Mouse (Mus musculus): ENCODE data around the gene Babam2. TPM values are rescaled to one million over a fixed set of nuclear protein-coding genes. Genes with fewer than 3 reads are reported as not detected.

The Babam2 gene
- polyA plus RNA-seq, 1 experiment from 2014 or later, result 22.1 TPM

GRCm38 (mm10) chr5:31940876-31941275 is 243.4 kb downstream of the Babam2 start:
- Histone ChIP-seq H3K27me3 (ENCODE audit: insufficient read depth, low read length) (no peaks in the 10 kb centered on the region), H3K27ac (ENCODE audit: low read depth) (no peak overlapping the region), H3K36me3 (replicated peaks; ENCODE audit: insufficient read depth, low read length) (no peaks in the 10 kb centered on the region), H3K4me1 (ENCODE audit: insufficient read depth) (no peaks in the 10 kb centered on the region), H3K4me3 (ENCODE audit: low read depth, low read length) (no peak overlapping the region), H3K4me2 (ENCODE audit: low read depth, low read length) (no peak overlapping the region), H3K9ac (replicated peaks) (no peak overlapping the region), H3K9me3 (ENCODE audit: low read length) (no peaks in the 10 kb centered on the region)
- DNase-seq (no peak), ATAC-seq (no peak)
- TF ChIP-seq EP300 (IDR thresholded peaks at IDR 0.05; ENCODE audit: low read depth), result no peak
- no peak for TF ChIP-seq CTCF (IDR thresholded peaks at IDR 0.05; ENCODE audit: low read depth)
- 81% methylated on average over 8 of the region's 8 CpGs for WGBS (ENCODE audit: insufficient replicate concordance)

GRCm38 (mm10) chr5:31947185-31947584 is 249.7 kb downstream of the Babam2 start:
- TF ChIP-seq EP300 (IDR thresholded peaks at IDR 0.05; ENCODE audit: low read depth) (no peak), CTCF (IDR thresholded peaks at IDR 0.05; ENCODE audit: low read depth) (no peak)
- Histone ChIP-seq H3K27ac (ENCODE audit: low read depth) (no peak overlapping the region), H3K9ac (replicated peaks) (no peak overlapping the region), H3K36me3 (replicated peaks; ENCODE audit: insufficient read depth, low read length) (no peaks in the 10 kb centered on the region), H3K4me1 (ENCODE audit: insufficient read depth) (no peaks in the 10 kb centered on the region), H3K9me3 (ENCODE audit: low read length) (no peaks in the 10 kb centered on the region), H3K4me2 (ENCODE audit: low read depth, low read length) (no peak overlapping the region), H3K27me3 (ENCODE audit: insufficient read depth, low read length) (no peaks in the 10 kb centered on the region), H3K4me3 (ENCODE audit: low read depth, low read length) (no peak overlapping the region)
- DNase-seq, result no peak
- ATAC-seq, result no peak
- WGBS (ENCODE audit: insufficient replicate concordance), result 81% methylated on average over 4 of the region's 4 CpGs

DNA sequence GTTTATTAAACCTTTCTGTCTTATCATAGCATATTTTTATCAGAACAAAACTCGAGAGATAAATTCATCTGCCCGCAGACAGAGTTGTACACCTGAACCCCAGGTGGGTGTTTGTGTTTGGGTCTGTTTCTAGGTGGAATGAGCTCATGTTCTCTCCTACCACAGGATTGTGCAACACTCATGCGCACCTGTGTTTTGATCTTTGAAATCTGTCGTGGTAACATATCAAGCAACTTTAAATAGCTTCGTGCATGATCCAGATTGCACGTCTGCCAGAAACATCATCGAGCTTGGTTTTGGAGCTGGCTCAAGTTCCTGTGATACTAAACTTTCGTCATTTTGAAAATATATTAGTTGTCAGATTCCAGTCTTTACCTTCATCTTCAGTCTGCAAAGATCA is 251.9 kb downstream of the Babam2 start:
- H3K27ac ChIP-seq (ENCODE audit: low read depth), result no peak overlapping the region
- H3K4me1 ChIP-seq (ENCODE audit: insufficient read depth), result no peaks in the 10 kb centered on the region
- no peaks in the 10 kb centered on the region for H3K9me3 ChIP-seq (ENCODE audit: low read length)
- no peak overlapping the region for H3K4me3 ChIP-seq (ENCODE audit: low read depth, low read length)
- no peak overlapping the region for H3K9ac ChIP-seq (replicated peaks)
- peak; percentile 23 for DNase-seq
- peak; percentile 70 for ATAC-seq
- no peak for TF ChIP-seq EP300 (IDR thresholded peaks at IDR 0.05; ENCODE audit: low read depth)
- no peak for TF ChIP-seq CTCF (IDR thresholded peaks at IDR 0.05; ENCODE audit: low read depth)
- H3K36me3 ChIP-seq (replicated peaks; ENCODE audit: insufficient read depth, low read length), result no peaks in the 10 kb centered on the region
- H3K27me3 ChIP-seq (ENCODE audit: insufficient read depth, low read length), result no peaks in the 10 kb centered on the region
- 67% methylated on average over 8 of the region's 8 CpGs for WGBS (ENCODE audit: insufficient replicate concordance)
- H3K4me2 ChIP-seq (ENCODE audit: low read depth, low read length), result no peak overlapping the region

GRCm38 (mm10) chr5:31950532-31950931 is 253.0 kb downstream of the Babam2 start:
- no peaks in the 10 kb centered on the region for H3K4me1 ChIP-seq (ENCODE audit: insufficient read depth)
- H3K9ac ChIP-seq (replicated peaks), result no peak overlapping the region
- no peaks in the 10 kb centered on the region for H3K36me3 ChIP-seq (replicated peaks; ENCODE audit: insufficient read depth, low read length)
- no peak for DNase-seq
- no peak overlapping the region for H3K27ac ChIP-seq (ENCODE audit: low read depth)
- no peaks in the 10 kb centered on the region for H3K27me3 ChIP-seq (ENCODE audit: insufficient read depth, low read length)
- H3K4me3 ChIP-seq (ENCODE audit: low read depth, low read length), result no peak overlapping the region
- no peak for ATAC-seq
- no peak overlapping the region for H3K4me2 ChIP-seq (ENCODE audit: low read depth, low read length)
- H3K9me3 ChIP-seq (ENCODE audit: low read length), result no peaks in the 10 kb centered on the region
- WGBS (ENCODE audit: insufficient replicate concordance), result 93% methylated on average over 4 of the region's 4 CpGs
- TF ChIP-seq EP300 (IDR thresholded peaks at IDR 0.05; ENCODE audit: low read depth), result no peak
- TF ChIP-seq CTCF (IDR thresholded peaks at IDR 0.05; ENCODE audit: low read depth), result no peak

GRCm38 (mm10) chr5:31955184-31955583 is 257.7 kb downstream of the Babam2 start:
- Histone ChIP-seq H3K27me3 (ENCODE audit: insufficient read depth, low read length) (no peaks in the 10 kb centered on the region), H3K9me3 (ENCODE audit: low read length) (no peaks in the 10 kb centered on the region), H3K4me2 (ENCODE audit: low read depth, low read length) (no peak overlapping the region), H3K4me3 (ENCODE audit: low read depth, low read length) (no peak overlapping the region), H3K36me3 (replicated peaks; ENCODE audit: insufficient read depth, low read length) (no peaks in the 10 kb centered on the region), H3K27ac (ENCODE audit: low read depth) (no peak overlapping the region), H3K4me1 (ENCODE audit: insufficient read depth) (no peaks in the 10 kb centered on the region), H3K9ac (replicated peaks) (no peak overlapping the region)
- no peak for DNase-seq
- 70% methylated on average over 3 of the region's 3 CpGs for WGBS (ENCODE audit: insufficient replicate concordance)
- no peak for ATAC-seq
- no peak for TF ChIP-seq EP300 (IDR thresholded peaks at IDR 0.05; ENCODE audit: low read depth)
- TF ChIP-seq CTCF (IDR thresholded peaks at IDR 0.05; ENCODE audit: low read depth), result no peak

GRCm38 (mm10) chr5:31956336-31956735 is 258.9 kb downstream of the Babam2 start:
- TF ChIP-seq EP300 (IDR thresholded peaks at IDR 0.05; ENCODE audit: low read depth) (no peak), CTCF (IDR thresholded peaks at IDR 0.05; ENCODE audit: low read depth) (no peak)

GRCm38 (mm10) chr5:31959886-31960285 is 262.4 kb downstream of the Babam2 start:
- Histone ChIP-seq H3K27me3 (ENCODE audit: insufficient read depth, low read length) (no peaks in the 10 kb centered on the region), H3K4me3 (ENCODE audit: low read depth, low read length) (no peak overlapping the region), H3K27ac (ENCODE audit: low read depth) (no peak overlapping the region), H3K4me2 (ENCODE audit: low read depth, low read length) (no peak overlapping the region), H3K9ac (replicated peaks) (no peak overlapping the region), H3K36me3 (replicated peaks; ENCODE audit: insufficient read depth, low read length) (no peaks in the 10 kb centered on the region), H3K9me3 (ENCODE audit: low read length) (no peaks in the 10 kb centered on the region), H3K4me1 (ENCODE audit: insufficient read depth) (no peaks in the 10 kb centered on the region)
- TF ChIP-seq CTCF (IDR thresholded peaks at IDR 0.05; ENCODE audit: low read depth), result no peak
- no peak for TF ChIP-seq EP300 (IDR thresholded peaks at IDR 0.05; ENCODE audit: low read depth)
- WGBS (ENCODE audit: insufficient replicate concordance), result 84% methylated on average over 8 of the region's 8 CpGs
- no peak for DNase-seq
- ATAC-seq, result no peak

More at GRCm38 (mm10) chr5:31956336-31956735, 258.9 kb downstream of the Babam2 start:
- ATAC-seq, result no peak
- H3K4me1 ChIP-seq (ENCODE audit: insufficient read depth), result no peaks in the 10 kb centered on the region
- H3K4me3 ChIP-seq (ENCODE audit: low read depth, low read length), result no peak overlapping the region
- WGBS (ENCODE audit: insufficient replicate concordance), result 72% methylated on average over 3 of the region's 3 CpGs
- no peak overlapping the region; the same call in 1 of the 2 replicates for H3K27ac ChIP-seq (ENCODE audit: low read depth)
- H3K4me2 ChIP-seq (ENCODE audit: low read depth, low read length), result no peak overlapping the region
- DNase-seq, result peak; percentile 18
- H3K9ac ChIP-seq (replicated peaks), result no peak overlapping the region
- no peaks in the 10 kb centered on the region for H3K36me3 ChIP-seq (replicated peaks; ENCODE audit: insufficient read depth, low read length)
- no peaks in the 10 kb centered on the region for H3K27me3 ChIP-seq (ENCODE audit: insufficient read depth, low read length)
- no peaks in the 10 kb centered on the region for H3K9me3 ChIP-seq (ENCODE audit: low read length)

Data from liver, postnatal 0 days (tissue).